Mouse (Mus musculus): ENCODE measurements around the gene Otop1. TPM values are rescaled to one million over a fixed set of nuclear protein-coding genes. Genes with fewer than 3 reads are reported as not detected.

Gene Otop1
- polyA plus RNA-seq, 1 experiment from 2014 or later: not detected

DNA sequence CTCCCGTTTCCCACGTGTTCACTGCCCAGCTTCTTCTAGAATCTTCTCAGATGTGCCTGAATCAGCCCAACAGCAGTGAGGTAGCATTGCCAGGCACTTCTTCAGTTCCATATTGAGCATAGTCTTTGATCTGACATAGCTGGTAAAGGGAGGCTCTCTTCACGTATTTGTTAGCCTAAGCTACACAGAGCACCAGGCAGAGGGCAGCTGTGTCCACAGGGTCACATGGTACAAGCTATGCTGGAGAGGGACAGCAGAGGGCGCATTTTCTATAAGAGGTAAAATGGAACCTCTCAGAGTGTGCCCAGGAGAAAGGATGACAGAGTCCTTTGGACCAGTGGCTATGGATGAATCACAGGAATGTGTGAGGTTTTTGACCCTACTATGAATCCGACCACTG lies 33.1 kb downstream of the Otop1 start:
- Histone ChIP-seq H3K27ac (ENCODE audit: low read depth, low read length) (no peak overlapping the region), H3K27me3 (ENCODE audit: control insufficient read depth, insufficient read depth, low read length) (peaks cover 4% of the 10 kb centered on the region; the same call in 1 of the 2 replicates), H3K4me1 (replicated peaks; ENCODE audit: control insufficient read depth, insufficient read depth, low read length) (no peaks in the 10 kb centered on the region), H3K4me3 (ENCODE audit: low read depth, low read length) (no peak overlapping the region), H3K36me3 (ENCODE audit: control insufficient read depth, insufficient read depth, low read length) (no peaks in the 10 kb centered on the region), H3K4me2 (ENCODE audit: low read depth, low read length, severe bottlenecking) (no peak overlapping the region), H3K9ac (ENCODE audit: low read length) (no peak overlapping the region), H3K9me3 (ENCODE audit: control insufficient read depth, low read length) (no peaks in the 10 kb centered on the region)
- ATAC-seq (replicated peaks; ENCODE audit: low FRiP score): peak; percentile 28; the same call in 1 of the 2 replicates
- 53% methylated on average over 5 of the region's 5 CpGs for WGBS
- peak; percentile 65 for DNase-seq (ENCODE audit: low spot score)

DNA sequence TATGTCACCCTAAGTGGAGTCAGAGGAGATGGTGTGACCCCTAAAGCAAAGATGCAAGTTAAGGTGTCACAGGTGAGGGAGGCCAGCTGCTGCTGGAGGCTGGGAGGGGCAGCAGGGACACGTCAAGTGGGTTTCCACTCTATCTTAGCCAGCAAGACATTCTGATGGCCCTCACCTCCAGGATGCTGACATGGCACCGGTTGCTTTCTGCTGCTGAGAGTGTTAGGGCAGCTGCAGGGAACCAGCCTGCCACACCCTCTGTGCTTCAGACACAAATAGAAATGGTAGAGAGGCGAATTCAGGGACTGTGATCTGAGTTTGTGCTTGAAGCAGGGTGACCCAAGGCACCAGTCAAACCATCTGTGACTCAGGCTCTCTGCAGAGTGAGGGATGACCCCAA lies 34.0 kb downstream of the Otop1 start:
- no peak overlapping the region for H3K9ac ChIP-seq (ENCODE audit: low read length)
- DNase-seq (ENCODE audit: low spot score): no peak
- no peak overlapping the region for H3K4me3 ChIP-seq (ENCODE audit: low read depth, low read length)
- peaks cover 4% of the 10 kb centered on the region; the same call in 1 of the 2 replicates for H3K27me3 ChIP-seq (ENCODE audit: control insufficient read depth, insufficient read depth, low read length)
- no peaks in the 10 kb centered on the region for H3K9me3 ChIP-seq (ENCODE audit: control insufficient read depth, low read length)
- ATAC-seq (replicated peaks; ENCODE audit: low FRiP score): no peak
- no peaks in the 10 kb centered on the region for H3K4me1 ChIP-seq (replicated peaks; ENCODE audit: control insufficient read depth, insufficient read depth, low read length)
- H3K4me2 ChIP-seq (ENCODE audit: low read depth, low read length, severe bottlenecking): no peak overlapping the region
- no peaks in the 10 kb centered on the region for H3K36me3 ChIP-seq (ENCODE audit: control insufficient read depth, insufficient read depth, low read length)
- WGBS: 64% methylated on average over 3 of the region's 3 CpGs
- H3K27ac ChIP-seq (ENCODE audit: low read depth, low read length): no peak overlapping the region

DNA sequence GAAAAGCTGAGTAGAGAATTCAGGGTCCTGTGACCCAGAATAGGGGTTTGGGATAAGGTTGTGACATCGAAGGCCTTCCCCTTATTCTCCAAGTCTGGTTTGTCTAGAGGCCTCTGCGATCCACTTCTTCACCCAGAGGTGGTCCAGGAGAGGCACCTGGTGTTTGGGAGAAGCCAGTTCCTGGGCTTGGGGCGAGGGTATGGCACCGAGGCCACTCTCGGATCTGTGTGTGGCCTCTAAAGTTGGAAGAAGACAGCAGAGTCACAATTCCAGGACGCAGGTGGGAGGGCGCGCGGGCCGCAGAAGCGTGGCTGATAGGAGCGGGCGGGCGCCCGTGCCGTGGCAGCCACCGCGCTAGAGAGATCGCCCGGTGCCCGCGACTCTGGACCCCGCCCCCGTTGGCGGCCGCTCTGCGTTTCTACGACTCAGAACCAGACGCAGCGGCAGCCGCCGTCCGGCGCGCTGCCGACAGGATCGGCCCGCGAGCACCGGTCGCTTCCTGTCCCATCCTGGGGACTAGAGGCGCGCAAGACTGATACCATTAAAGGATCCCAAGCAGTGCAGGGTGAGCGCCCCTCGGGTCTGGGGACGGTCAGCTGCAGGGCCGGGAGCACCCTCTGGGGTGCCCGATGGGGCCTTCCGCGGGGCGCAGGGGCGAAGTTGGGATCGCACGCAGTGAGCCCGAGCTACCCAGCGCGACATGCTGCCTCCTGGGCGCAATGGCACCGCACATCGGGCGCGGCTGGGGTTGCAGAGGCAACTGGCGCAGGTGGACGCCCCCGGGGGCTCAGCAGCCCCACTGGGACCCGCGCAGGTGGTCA lies 43.4 kb downstream of the Otop1 start, which contains the start of gene Drd5:
TSS of gene Drd5 (plus strand) at position 402 of the 821 bp plus-strand sequence.
- Histone ChIP-seq H3K27ac (ENCODE audit: low read depth, low read length) (no peak within 1 kb of the TSS), H3K4me3 (ENCODE audit: low read depth, low read length) (peak within 1 kb of the TSS; percentile 35), H3K9me3 (ENCODE audit: control insufficient read depth, low read length) (no peaks in the 10 kb centered on the region), H3K4me2 (ENCODE audit: low read depth, low read length, severe bottlenecking) (peak within 1 kb of the TSS; percentile 77), H3K9ac (ENCODE audit: low read length) (peak within 1 kb of the TSS; percentile 37; the same call in 1 of the 2 replicates), H3K4me1 (replicated peaks; ENCODE audit: control insufficient read depth, insufficient read depth, low read length) (no peaks in the 10 kb centered on the region), H3K36me3 (ENCODE audit: control insufficient read depth, insufficient read depth, low read length) (no peaks in the 10 kb centered on the region), H3K27me3 (ENCODE audit: control insufficient read depth, insufficient read depth, low read length) (peaks cover 31% of the 10 kb centered on the region)
- 3% methylated on average over 66 of the region's 67 CpGs for WGBS
- DNase-seq (ENCODE audit: low spot score) (peak; percentile 60), ATAC-seq (replicated peaks; ENCODE audit: low FRiP score) (peak; percentile 51; the same call in 1 of the 2 replicates)

DNA sequence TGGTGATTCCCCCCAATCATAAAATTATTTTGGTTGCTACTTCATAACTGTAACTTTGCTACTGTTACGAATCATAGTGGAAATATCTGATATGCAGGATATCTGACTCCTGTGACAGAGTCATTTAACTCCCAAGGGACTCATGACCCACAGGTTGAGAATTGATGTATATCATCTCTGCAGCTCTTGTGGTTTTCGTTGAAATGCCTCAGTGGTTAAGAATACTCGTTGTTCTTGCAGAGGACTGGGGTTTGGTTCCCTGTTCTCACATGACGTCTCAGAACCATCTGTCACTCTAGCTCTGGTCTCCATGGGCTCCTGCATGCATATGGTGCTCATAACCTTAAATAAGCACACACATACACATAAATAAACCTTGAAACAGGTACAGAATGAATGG lies 57.6 kb downstream of the Otop1 start:
- Histone ChIP-seq H3K4me2 (ENCODE audit: low read depth, low read length, severe bottlenecking) (no peak overlapping the region), H3K9me3 (ENCODE audit: control insufficient read depth, low read length) (no peaks in the 10 kb centered on the region), H3K27me3 (ENCODE audit: control insufficient read depth, insufficient read depth, low read length) (no peaks in the 10 kb centered on the region), H3K9ac (ENCODE audit: low read length) (no peak overlapping the region), H3K4me1 (replicated peaks; ENCODE audit: control insufficient read depth, insufficient read depth, low read length) (no peaks in the 10 kb centered on the region), H3K4me3 (ENCODE audit: low read depth, low read length) (no peak overlapping the region), H3K36me3 (ENCODE audit: control insufficient read depth, insufficient read depth, low read length) (no peaks in the 10 kb centered on the region), H3K27ac (ENCODE audit: low read depth, low read length) (no peak overlapping the region)
- WGBS: 82% methylated on average over 4 of the region's 4 CpGs
- ATAC-seq (replicated peaks; ENCODE audit: low FRiP score) (no peak), DNase-seq (ENCODE audit: low spot score) (no peak)

DNA sequence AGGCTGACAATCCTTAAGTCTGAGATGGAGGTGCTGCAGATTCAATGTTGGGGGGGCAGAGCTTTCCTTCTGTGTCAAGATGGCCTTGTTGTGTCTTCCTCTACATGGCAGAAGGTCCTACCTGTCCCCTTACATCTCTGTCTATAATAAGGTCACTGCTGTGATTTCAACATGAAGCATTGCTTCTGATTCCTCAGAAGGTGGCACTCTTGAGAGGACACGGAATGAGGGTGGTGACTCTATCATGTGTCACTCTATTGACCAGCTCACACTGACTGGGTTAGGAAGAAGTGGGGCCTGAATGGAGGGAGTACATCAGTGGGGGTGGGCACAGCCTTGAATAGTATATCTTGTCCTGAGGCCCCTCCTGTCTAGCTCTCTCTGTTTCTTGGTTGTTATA lies 58.8 kb downstream of the Otop1 start:
- DNase-seq (ENCODE audit: low spot score) (no peak), ATAC-seq (replicated peaks; ENCODE audit: low FRiP score) (no peak)
- Histone ChIP-seq H3K9ac (ENCODE audit: low read length) (no peak overlapping the region), H3K4me2 (ENCODE audit: low read depth, low read length, severe bottlenecking) (no peak overlapping the region), H3K4me1 (replicated peaks; ENCODE audit: control insufficient read depth, insufficient read depth, low read length) (no peaks in the 10 kb centered on the region), H3K27me3 (ENCODE audit: control insufficient read depth, insufficient read depth, low read length) (no peaks in the 10 kb centered on the region), H3K9me3 (ENCODE audit: control insufficient read depth, low read length) (no peaks in the 10 kb centered on the region), H3K4me3 (ENCODE audit: low read depth, low read length) (no peak overlapping the region), H3K36me3 (ENCODE audit: control insufficient read depth, insufficient read depth, low read length) (no peaks in the 10 kb centered on the region), H3K27ac (ENCODE audit: low read depth, low read length) (no peak overlapping the region)
- 38% methylated on average over 1 of the region's 1 CpGs for WGBS

DNA sequence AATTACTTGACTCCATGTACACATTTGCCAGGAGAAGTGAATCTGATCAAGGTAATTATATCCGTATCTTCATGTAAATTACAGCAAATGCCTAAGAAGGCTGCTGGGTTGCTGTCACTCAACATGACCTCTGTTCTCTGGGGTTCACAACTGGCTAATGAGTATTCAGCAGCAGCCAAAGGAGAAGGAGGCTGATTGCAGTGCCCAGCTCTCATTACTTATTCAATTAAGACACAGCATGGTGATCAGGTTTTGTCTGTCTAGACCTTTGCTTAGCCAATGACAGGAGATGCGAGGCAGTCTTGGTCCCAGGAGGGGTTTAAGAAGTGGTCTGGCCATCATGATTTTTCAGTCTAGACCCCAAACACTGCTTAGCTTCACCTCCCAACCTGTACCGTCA lies 67.3 kb downstream of the Otop1 start:
- Histone ChIP-seq H3K4me1 (replicated peaks; ENCODE audit: control insufficient read depth, insufficient read depth, low read length) (no peaks in the 10 kb centered on the region), H3K9me3 (ENCODE audit: control insufficient read depth, low read length) (no peaks in the 10 kb centered on the region), H3K27me3 (ENCODE audit: control insufficient read depth, insufficient read depth, low read length) (no peaks in the 10 kb centered on the region), H3K4me2 (ENCODE audit: low read depth, low read length, severe bottlenecking) (no peak overlapping the region), H3K9ac (ENCODE audit: low read length) (no peak overlapping the region), H3K4me3 (ENCODE audit: low read depth, low read length) (no peak overlapping the region), H3K36me3 (ENCODE audit: control insufficient read depth, insufficient read depth, low read length) (no peaks in the 10 kb centered on the region), H3K27ac (ENCODE audit: low read depth, low read length) (no peak overlapping the region)
- WGBS: 50% methylated on average over 3 of the region's 3 CpGs
- ATAC-seq (replicated peaks; ENCODE audit: low FRiP score): no peak
- DNase-seq (ENCODE audit: low spot score): no peak

DNA sequence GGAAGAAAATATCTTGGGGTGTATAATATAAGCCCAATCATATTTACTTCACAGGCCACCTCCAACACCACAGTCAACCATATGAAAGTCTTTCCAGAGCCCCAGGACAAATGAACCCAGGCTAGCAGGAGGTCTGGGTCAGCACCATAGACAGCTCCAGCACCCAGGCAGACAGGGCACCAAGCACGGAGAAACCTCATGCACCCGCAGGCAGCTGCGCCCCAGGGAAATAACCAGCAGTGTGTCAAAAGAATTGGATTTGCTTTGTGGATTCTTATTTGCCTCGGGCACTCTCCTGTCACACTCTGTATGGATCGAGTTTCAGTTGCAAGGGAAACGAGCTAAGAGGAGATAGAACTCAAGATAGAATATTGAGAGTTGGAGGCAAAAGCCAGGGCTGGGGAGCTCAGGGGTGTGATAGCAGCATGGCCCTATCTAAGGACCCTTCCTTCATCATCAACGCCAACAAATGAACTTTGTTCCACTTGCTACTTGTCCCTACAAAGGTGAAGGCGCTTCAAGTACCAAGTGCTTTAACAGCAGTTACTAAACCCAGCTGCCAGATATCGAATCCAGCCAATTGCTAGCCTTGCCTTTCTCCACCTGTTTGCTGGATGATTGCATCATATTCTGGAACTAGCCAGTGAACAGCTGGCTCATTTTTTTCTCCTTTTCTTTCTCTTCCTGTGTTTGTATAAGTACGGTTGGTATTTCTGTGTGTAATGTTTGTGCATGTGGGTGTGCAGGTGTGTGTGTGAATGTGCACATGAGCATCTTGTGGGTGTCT lies 71.1 kb downstream of the Otop1 start:
- 40% methylated on average over 10 of the region's 10 CpGs for WGBS
- no peak overlapping the region for H3K9ac ChIP-seq (ENCODE audit: low read length)
- no peak overlapping the region for H3K4me3 ChIP-seq (ENCODE audit: low read depth, low read length)
- no peak overlapping the region for H3K27ac ChIP-seq (ENCODE audit: low read depth, low read length)
- H3K4me1 ChIP-seq (replicated peaks; ENCODE audit: control insufficient read depth, insufficient read depth, low read length): peaks cover 6% of the 10 kb centered on the region; the same call in 1 of the 2 replicates
- DNase-seq (ENCODE audit: low spot score): peak; percentile 10
- no peak for ATAC-seq (replicated peaks; ENCODE audit: low FRiP score)
- no peaks in the 10 kb centered on the region for H3K36me3 ChIP-seq (ENCODE audit: control insufficient read depth, insufficient read depth, low read length)
- no peak overlapping the region for H3K4me2 ChIP-seq (ENCODE audit: low read depth, low read length, severe bottlenecking)
- no peaks in the 10 kb centered on the region for H3K9me3 ChIP-seq (ENCODE audit: control insufficient read depth, low read length)
- no peaks in the 10 kb centered on the region for H3K27me3 ChIP-seq (ENCODE audit: control insufficient read depth, insufficient read depth, low read length)

DNA sequence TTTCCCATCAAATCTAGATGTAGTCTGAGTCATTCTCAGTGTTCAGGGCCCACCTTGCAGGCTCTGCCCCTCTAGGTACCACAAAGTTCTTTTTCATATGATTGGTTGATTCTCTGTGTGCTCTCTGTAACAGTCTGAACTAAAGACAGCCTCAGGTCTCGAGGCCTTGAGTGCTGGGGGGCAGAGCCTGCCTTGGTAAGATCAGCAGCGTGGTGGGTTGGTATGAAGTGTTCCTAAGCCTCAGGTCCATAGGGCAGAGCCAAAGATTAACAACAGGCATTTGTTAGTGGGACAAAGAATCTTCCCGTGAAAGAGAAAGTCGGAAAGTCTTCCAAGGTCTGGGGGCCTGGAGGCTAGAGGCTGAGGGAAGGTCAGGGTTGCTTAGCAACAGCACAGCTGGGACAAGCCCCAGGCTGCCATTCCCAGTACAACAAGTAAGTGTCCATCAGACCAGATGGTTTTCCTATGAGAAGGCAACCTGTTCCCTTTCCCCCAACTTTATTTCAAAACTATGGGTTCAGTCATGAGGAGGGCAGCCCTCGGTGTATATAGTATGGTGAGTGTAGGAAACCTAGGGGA lies 74.7 kb downstream of the Otop1 start:
- 18% methylated on average over 5 of the region's 5 CpGs for WGBS
- ATAC-seq (replicated peaks; ENCODE audit: low FRiP score) (no peak; the same call in 1 of the 2 replicates), DNase-seq (ENCODE audit: low spot score) (no peak)
- no peak overlapping the region for H3K27ac ChIP-seq (ENCODE audit: low read depth, low read length)
- H3K9ac ChIP-seq (ENCODE audit: low read length): no peak overlapping the region
- H3K36me3 ChIP-seq (ENCODE audit: control insufficient read depth, insufficient read depth, low read length): no peaks in the 10 kb centered on the region
- H3K4me2 ChIP-seq (ENCODE audit: low read depth, low read length, severe bottlenecking): no peak overlapping the region
- H3K9me3 ChIP-seq (ENCODE audit: control insufficient read depth, low read length): no peaks in the 10 kb centered on the region
- H3K4me3 ChIP-seq (ENCODE audit: low read depth, low read length): no peak overlapping the region
- H3K27me3 ChIP-seq (ENCODE audit: control insufficient read depth, insufficient read depth, low read length): no peaks in the 10 kb centered on the region
- H3K4me1 ChIP-seq (replicated peaks; ENCODE audit: control insufficient read depth, insufficient read depth, low read length): peaks cover 6% of the 10 kb centered on the region; the same call in 1 of the 2 replicates

Measured in forebrain, embryonic 11.5 days (tissue).